Mouse (Mus musculus) embryo, embryonic 9.5 days (tissue): ENCODE data around the gene Sgf29.
"Not testable (repeated sequence)": the region's sequence is repeated elsewhere in the genome, so short reads cannot be mapped to it uniquely, and the experiment has no call there.

Source experiments
- DNase-seq: peaks from one replicate; pipeline ENCODE4 v3.0.0-alpha.2; 2017; ENCODE audit errors: extremely low spot score

Gene Sgf29

GRCm38 (mm10) chr7:126688156-126688555, 39.0 kb downstream of the Sgf29 start:
- not testable (repeated sequence) for DNase-seq

- no peak for DNase-seq
Observed at GRCm38 (mm10) chr7:126689021-126689420, 39.9 kb downstream of the Sgf29 start.

- no peak for DNase-seq
Observed at GRCm38 (mm10) chr7:126690737-126691136, 41.6 kb downstream of the Sgf29 start.

GRCm38 (mm10) chr7:126691676-126692075, 42.6 kb downstream of the Sgf29 start:
- no peak for DNase-seq

GRCm38 (mm10) chr7:126692426-126692825, 43.3 kb downstream of the Sgf29 start:
- no peak for DNase-seq

GRCm38 (mm10) chr7:126693256-126693655, 44.1 kb downstream of the Sgf29 start:
- peak; percentile 67 for DNase-seq

- no peak for DNase-seq
Observed at GRCm38 (mm10) chr7:126693781-126694180, 44.7 kb downstream of the Sgf29 start.

GRCm38 (mm10) chr7:126694441-126695051, 45.4 kb downstream of the Sgf29 start:
- peak; percentile 35 for DNase-seq

- DNase-seq = no peak
Observed at GRCm38 (mm10) chr7:126695210-126695611, 46.1 kb downstream of the Sgf29 start, which contains the start of gene Bola2. TSS of gene Bola2 (plus strand) at chr7:126695401.

- peak; percentile 95 for DNase-seq
Observed at GRCm38 (mm10) chr7:126695631-126696207, 46.6 kb downstream of the Sgf29 start, which contains the start of gene Slx1b. TSS of gene Slx1b (minus strand) at chr7:126695784.

- DNase-seq = no peak
Observed at GRCm38 (mm10) chr7:126696303-126696702, 47.2 kb downstream of the Sgf29 start.

- DNase-seq = no peak
Observed at GRCm38 (mm10) chr7:126696886-126697285, 47.8 kb downstream of the Sgf29 start.

GRCm38 (mm10) chr7:126697838-126698237, 48.7 kb downstream of the Sgf29 start:
- DNase-seq = no peak

- DNase-seq = no peak
Observed at GRCm38 (mm10) chr7:126700063-126701015, 51.2 kb downstream of the Sgf29 start.

- peak; percentile 86 for DNase-seq
Observed at GRCm38 (mm10) chr7:126701070-126701469, 52.0 kb downstream of the Sgf29 start.

GRCm38 (mm10) chr7:126701559-126702357, 52.6 kb downstream of the Sgf29 start:
- no peak for DNase-seq

- no peak for DNase-seq
Observed at GRCm38 (mm10) chr7:126702358-126702757, 53.2 kb downstream of the Sgf29 start.

GRCm38 (mm10) chr7:126702861-126703756, 54.0 kb downstream of the Sgf29 start:
- DNase-seq = no peak

GRCm38 (mm10) chr7:126703757-126704077, 54.6 kb downstream of the Sgf29 start:
- no peak for DNase-seq

- DNase-seq = peak; percentile 73
Observed at GRCm38 (mm10) chr7:126704121-126704980, 55.2 kb downstream of the Sgf29 start.
